Mouse (Mus musculus): ENCODE measurements at regions not wholly inside any gene's neighbourhood (a gene's known extent, or its start where the extent isn't known, plus 50 kb on each side); places are given as distances from the start of the nearest gene placed in this dataset.
A peak's percentile ranks its signal among the peaks of the same experiment; 100 is the strongest.

GRCm38 (mm10) chr16:75663871-75664270 is 71.2 kb downstream of the Rbm11 start:
- Histone ChIP-seq H3K27ac (replicated peaks; ENCODE audit: low read depth, low read length) (no peak overlapping the region), H3K4me2 (ENCODE audit: low read depth, severe bottlenecking) (no peak overlapping the region), H3K9me3 (ENCODE audit: control insufficient read depth, low read length) (no peaks in the 10 kb centered on the region), H3K9ac (ENCODE audit: low read length) (no peak overlapping the region), H3K36me3 (ENCODE audit: control insufficient read depth, insufficient read depth, low read length) (no peaks in the 10 kb centered on the region), H3K27me3 (ENCODE audit: control insufficient read depth, insufficient read depth, low read length) (no peaks in the 10 kb centered on the region), H3K4me1 (ENCODE audit: control insufficient read depth, insufficient read depth, low read length) (no peaks in the 10 kb centered on the region), H3K4me3 (ENCODE audit: low read depth, low read length) (no peak overlapping the region)
- ATAC-seq (ENCODE audit: insufficient number of reproducible peaks, low FRiP score, low TSS enrichment, low read depth) (no peak), DNase-seq (ENCODE audit: low spot score) (no peak)
- WGBS: 84% methylated on average over 3 of the region's 3 CpGs

- no peaks in the 10 kb centered on the region for H3K4me1 ChIP-seq (ENCODE audit: control insufficient read depth, insufficient read depth, low read length)
- H3K9ac ChIP-seq (ENCODE audit: low read length): no peak overlapping the region
- H3K27ac ChIP-seq (replicated peaks; ENCODE audit: low read depth, low read length): no peak overlapping the region
- no peak for DNase-seq (ENCODE audit: low spot score)
- no peak overlapping the region for H3K4me2 ChIP-seq (ENCODE audit: low read depth, severe bottlenecking)
- no peak for ATAC-seq (ENCODE audit: insufficient number of reproducible peaks, low FRiP score, low TSS enrichment, low read depth)
- no peaks in the 10 kb centered on the region for H3K9me3 ChIP-seq (ENCODE audit: control insufficient read depth, low read length)
- H3K27me3 ChIP-seq (ENCODE audit: control insufficient read depth, insufficient read depth, low read length): no peaks in the 10 kb centered on the region
- no peak overlapping the region for H3K4me3 ChIP-seq (ENCODE audit: low read depth, low read length)
- H3K36me3 ChIP-seq (ENCODE audit: control insufficient read depth, insufficient read depth, low read length): no peaks in the 10 kb centered on the region
- WGBS: 94% methylated on average over 2 of the region's 2 CpGs
Observed at GRCm38 (mm10) chr16:75667589-75667988, 74.9 kb downstream of the Rbm11 start.

- Histone ChIP-seq H3K4me3 (ENCODE audit: low read depth, low read length) (no peak overlapping the region), H3K27ac (replicated peaks; ENCODE audit: low read depth, low read length) (no peak overlapping the region), H3K4me2 (ENCODE audit: low read depth, severe bottlenecking) (no peak overlapping the region), H3K27me3 (ENCODE audit: control insufficient read depth, insufficient read depth, low read length) (no peaks in the 10 kb centered on the region), H3K36me3 (ENCODE audit: control insufficient read depth, insufficient read depth, low read length) (no peaks in the 10 kb centered on the region), H3K9ac (ENCODE audit: low read length) (no peak overlapping the region), H3K9me3 (ENCODE audit: control insufficient read depth, low read length) (no peaks in the 10 kb centered on the region), H3K4me1 (ENCODE audit: control insufficient read depth, insufficient read depth, low read length) (no peaks in the 10 kb centered on the region)
- WGBS: 80% methylated on average over 1 of the region's 1 CpGs
- DNase-seq (ENCODE audit: low spot score) (no peak), ATAC-seq (ENCODE audit: insufficient number of reproducible peaks, low FRiP score, low TSS enrichment, low read depth) (no peak)
Observed at GRCm38 (mm10) chr16:75672112-75672511, 79.5 kb downstream of the Rbm11 start.

GRCm38 (mm10) chr16:75675871-75676270 is 83.2 kb downstream of the Rbm11 start:
- Histone ChIP-seq H3K9me3 (ENCODE audit: control insufficient read depth, low read length) (no peaks in the 10 kb centered on the region), H3K4me2 (ENCODE audit: low read depth, severe bottlenecking) (no peak overlapping the region), H3K4me3 (ENCODE audit: low read depth, low read length) (no peak overlapping the region), H3K27ac (replicated peaks; ENCODE audit: low read depth, low read length) (no peak overlapping the region), H3K4me1 (ENCODE audit: control insufficient read depth, insufficient read depth, low read length) (no peaks in the 10 kb centered on the region), H3K9ac (ENCODE audit: low read length) (no peak overlapping the region), H3K27me3 (ENCODE audit: control insufficient read depth, insufficient read depth, low read length) (no peaks in the 10 kb centered on the region), H3K36me3 (ENCODE audit: control insufficient read depth, insufficient read depth, low read length) (no peaks in the 10 kb centered on the region)
- WGBS: 61% methylated on average over 2 of the region's 2 CpGs
- ATAC-seq (ENCODE audit: insufficient number of reproducible peaks, low FRiP score, low TSS enrichment, low read depth) (no peak; the same call in 1 of the 2 replicates), DNase-seq (ENCODE audit: low spot score) (peak; percentile 22)

- whole genome bisulfite sequencing: 56% methylated on average over 1 of the region's 1 CpGs
- Histone ChIP-seq H3K4me2 (ENCODE audit: low read depth, severe bottlenecking) (no peak overlapping the region), H3K9ac (ENCODE audit: low read length) (no peak overlapping the region), H3K27ac (replicated peaks; ENCODE audit: low read depth, low read length) (no peak overlapping the region), H3K27me3 (ENCODE audit: control insufficient read depth, insufficient read depth, low read length) (no peaks in the 10 kb centered on the region), H3K4me3 (ENCODE audit: low read depth, low read length) (no peak overlapping the region), H3K4me1 (ENCODE audit: control insufficient read depth, insufficient read depth, low read length) (no peaks in the 10 kb centered on the region), H3K36me3 (ENCODE audit: control insufficient read depth, insufficient read depth, low read length) (no peaks in the 10 kb centered on the region), H3K9me3 (ENCODE audit: control insufficient read depth, low read length) (no peaks in the 10 kb centered on the region)
- DNase-seq (ENCODE audit: low spot score) (no peak), ATAC-seq (ENCODE audit: insufficient number of reproducible peaks, low FRiP score, low TSS enrichment, low read depth) (no peak)
Observed at GRCm38 (mm10) chr16:75677180-75677579, 84.5 kb downstream of the Rbm11 start.

All from limb, embryonic 11.5 days (tissue).